Mouse (Mus musculus): ENCODE measurements around the gene Cabcoco1. TPM values are rescaled to one million over a fixed set of nuclear protein-coding genes. Genes with fewer than 3 reads are reported as not detected.

Cabcoco1 gene
- polyA plus RNA-seq, 1 experiment: 0.82 TPM

GRCm38 (mm10) chr10:68445876-68446796, 95.6 kb downstream of the Cabcoco1 start:
- no peak for DNase-seq (ENCODE audit: low read depth)
- TF ChIP-seq CTCF (IDR thresholded peaks at IDR 0.05; ENCODE audit: borderline replicate concordance, extremely low read depth, insufficient read depth, insufficient read length): no peak
- no peak for TF ChIP-seq POLR2A (IDR thresholded peaks at IDR 0.05; ENCODE audit: borderline replicate concordance, extremely low read depth, insufficient read depth, insufficient read length, poor library complexity, severe bottlenecking)

GRCm38 (mm10) chr10:68445244-68445811, 96.4 kb downstream of the Cabcoco1 start:
- DNase-seq (ENCODE audit: low read depth): no peak
- TF ChIP-seq CTCF (IDR thresholded peaks at IDR 0.05; ENCODE audit: borderline replicate concordance, extremely low read depth, insufficient read depth, insufficient read length): no peak
- TF ChIP-seq POLR2A (IDR thresholded peaks at IDR 0.05; ENCODE audit: borderline replicate concordance, extremely low read depth, insufficient read depth, insufficient read length, poor library complexity, severe bottlenecking): no peak

GRCm38 (mm10) chr10:68444361-68445114, 97.2 kb downstream of the Cabcoco1 start:
- TF ChIP-seq POLR2A (IDR thresholded peaks at IDR 0.05; ENCODE audit: borderline replicate concordance, extremely low read depth, insufficient read depth, insufficient read length, poor library complexity, severe bottlenecking): no peak
- TF ChIP-seq CTCF (IDR thresholded peaks at IDR 0.05; ENCODE audit: borderline replicate concordance, extremely low read depth, insufficient read depth, insufficient read length): no peak
- no peak for DNase-seq (ENCODE audit: low read depth)

GRCm38 (mm10) chr10:68443132-68443531, 98.6 kb downstream of the Cabcoco1 start:
- TF ChIP-seq CTCF (IDR thresholded peaks at IDR 0.05; ENCODE audit: borderline replicate concordance, extremely low read depth, insufficient read depth, insufficient read length): no peak
- no peak for TF ChIP-seq POLR2A (IDR thresholded peaks at IDR 0.05; ENCODE audit: borderline replicate concordance, extremely low read depth, insufficient read depth, insufficient read length, poor library complexity, severe bottlenecking)
- peak; percentile 44 for DNase-seq (ENCODE audit: low read depth)

GRCm38 (mm10) chr10:68442713-68443112, 99.0 kb downstream of the Cabcoco1 start:
- TF ChIP-seq CTCF (IDR thresholded peaks at IDR 0.05; ENCODE audit: borderline replicate concordance, extremely low read depth, insufficient read depth, insufficient read length): no peak
- no peak for TF ChIP-seq POLR2A (IDR thresholded peaks at IDR 0.05; ENCODE audit: borderline replicate concordance, extremely low read depth, insufficient read depth, insufficient read length, poor library complexity, severe bottlenecking)
- no peak for DNase-seq (ENCODE audit: low read depth)

- DNase-seq (ENCODE audit: low read depth): no peak
- no peak for TF ChIP-seq CTCF (IDR thresholded peaks at IDR 0.05; ENCODE audit: borderline replicate concordance, extremely low read depth, insufficient read depth, insufficient read length)
- TF ChIP-seq POLR2A (IDR thresholded peaks at IDR 0.05; ENCODE audit: borderline replicate concordance, extremely low read depth, insufficient read depth, insufficient read length, poor library complexity, severe bottlenecking): no peak
Observed at GRCm38 (mm10) chr10:68441931-68442662, 99.6 kb downstream of the Cabcoco1 start.

GRCm38 (mm10) chr10:68440515-68440914, 101.2 kb downstream of the Cabcoco1 start:
- no peak for TF ChIP-seq POLR2A (IDR thresholded peaks at IDR 0.05; ENCODE audit: borderline replicate concordance, extremely low read depth, insufficient read depth, insufficient read length, poor library complexity, severe bottlenecking)
- TF ChIP-seq CTCF (IDR thresholded peaks at IDR 0.05; ENCODE audit: borderline replicate concordance, extremely low read depth, insufficient read depth, insufficient read length): no peak
- DNase-seq (ENCODE audit: low read depth): peak; percentile 47

GRCm38 (mm10) chr10:68435754-68436153, 105.9 kb downstream of the Cabcoco1 start:
- DNase-seq (ENCODE audit: low read depth): no peak
- TF ChIP-seq POLR2A (IDR thresholded peaks at IDR 0.05; ENCODE audit: borderline replicate concordance, extremely low read depth, insufficient read depth, insufficient read length, poor library complexity, severe bottlenecking) (no peak), CTCF (IDR thresholded peaks at IDR 0.05; ENCODE audit: borderline replicate concordance, extremely low read depth, insufficient read depth, insufficient read length) (no peak)

GRCm38 (mm10) chr10:68435001-68435560, 106.6 kb downstream of the Cabcoco1 start:
- TF ChIP-seq POLR2A (IDR thresholded peaks at IDR 0.05; ENCODE audit: borderline replicate concordance, extremely low read depth, insufficient read depth, insufficient read length, poor library complexity, severe bottlenecking) (no peak), CTCF (IDR thresholded peaks at IDR 0.05; ENCODE audit: borderline replicate concordance, extremely low read depth, insufficient read depth, insufficient read length) (no peak)
- DNase-seq (ENCODE audit: low read depth): no peak

GRCm38 (mm10) chr10:68434045-68434639, 107.6 kb downstream of the Cabcoco1 start:
- DNase-seq (ENCODE audit: low read depth): peak; percentile 31
- TF ChIP-seq CTCF (IDR thresholded peaks at IDR 0.05; ENCODE audit: borderline replicate concordance, extremely low read depth, insufficient read depth, insufficient read length) (no peak), POLR2A (IDR thresholded peaks at IDR 0.05; ENCODE audit: borderline replicate concordance, extremely low read depth, insufficient read depth, insufficient read length, poor library complexity, severe bottlenecking) (no peak)

Data from brain, embryonic 14.5 days (tissue).